Mouse (Mus musculus) cortical plate, adult 2 months (tissue): ENCODE data around the gene Fos.

Source experiments
- CTCF ChIP-seq: fragments of 200-500 bp; IDR thresholded peaks from 2 replicates; pipeline ENCODE4 v1.5.1; 2011; ENCODE audit warnings: mild to moderate bottlenecking, control low read depth, low read length; ENCODE audit not compliant: insufficient read depth; ENCODE audit errors: extremely low read depth
- POLR2A ChIP-seq: fragments of 200-500 bp; IDR thresholded peaks from 2 replicates; pipeline ENCODE4 v1.6.1; 2011; ENCODE audit warnings: mild to moderate bottlenecking, low read length, control low read depth; ENCODE audit not compliant: insufficient read depth; ENCODE audit errors: extremely low read depth

DNA sequence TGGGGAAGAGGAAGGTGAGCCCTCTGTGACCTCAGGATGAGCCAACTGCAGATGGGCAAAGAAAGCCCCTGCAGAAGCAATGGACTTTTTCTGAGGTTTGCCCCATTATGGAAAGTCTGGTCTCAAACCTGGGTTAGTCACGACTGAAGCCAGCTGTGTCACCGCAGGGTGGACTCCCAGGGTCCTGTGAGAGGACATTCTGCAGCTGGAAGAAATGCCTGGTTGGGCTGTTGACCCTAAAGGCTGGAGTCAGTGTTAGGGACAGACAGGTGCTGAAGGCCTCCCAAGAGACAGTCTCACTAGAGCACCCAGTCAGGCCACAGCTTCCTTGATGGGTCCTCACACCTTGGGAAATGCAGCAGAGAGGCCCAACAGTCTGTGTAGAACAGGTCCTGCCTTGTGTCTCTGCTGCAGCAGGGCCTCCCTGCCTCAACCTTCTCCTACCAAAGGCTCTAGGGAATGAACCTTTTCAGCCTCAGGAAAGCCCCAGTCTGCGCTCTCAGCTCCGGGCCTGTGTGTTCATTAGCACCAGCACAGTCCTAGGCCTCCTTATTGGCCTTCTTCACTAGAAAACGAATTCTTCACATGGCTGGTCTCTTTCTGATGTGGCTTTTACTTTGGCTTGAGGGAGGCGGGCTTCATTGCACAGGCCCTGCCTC is 40.2 kb downstream of the Fos start:
- TF ChIP-seq CTCF (no peak), POLR2A (no peak)
